Mouse (Mus musculus) frontal cortex, adult (tissue): Measurements from ENCODE around the gene Kcnt2.

Experiments used
- ATAC-seq: cut with Nextera tagmentation; 2 replicates; pipeline ENCODE4 v1.9.2; 2017; ENCODE audit warnings: mild to moderate bottlenecking, moderate library complexity, mixed read lengths; ENCODE audit not compliant: low TSS enrichment

The Kcnt2 gene

DNA sequence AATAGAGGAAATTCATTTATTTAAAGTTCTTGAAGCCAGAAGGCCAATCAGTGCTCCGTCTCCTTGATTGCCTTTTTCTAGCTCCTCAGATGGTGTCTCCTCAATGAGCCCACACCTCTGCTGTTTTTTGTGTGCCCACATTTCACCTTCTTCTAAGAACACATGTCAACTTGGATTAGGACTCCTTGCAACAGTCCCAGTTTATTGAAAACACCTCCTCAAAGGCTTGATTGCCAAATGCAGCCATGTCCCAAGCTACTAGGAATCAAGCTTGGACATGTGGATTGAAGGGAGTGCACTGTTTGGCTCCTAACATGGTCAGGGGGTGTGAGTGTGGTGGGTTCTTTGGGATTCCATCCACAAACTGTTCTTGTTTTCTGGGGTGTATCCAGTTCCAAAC is 245.4 kb downstream of the Kcnt2 start:
- ATAC-seq = peak; percentile 62

DNA sequence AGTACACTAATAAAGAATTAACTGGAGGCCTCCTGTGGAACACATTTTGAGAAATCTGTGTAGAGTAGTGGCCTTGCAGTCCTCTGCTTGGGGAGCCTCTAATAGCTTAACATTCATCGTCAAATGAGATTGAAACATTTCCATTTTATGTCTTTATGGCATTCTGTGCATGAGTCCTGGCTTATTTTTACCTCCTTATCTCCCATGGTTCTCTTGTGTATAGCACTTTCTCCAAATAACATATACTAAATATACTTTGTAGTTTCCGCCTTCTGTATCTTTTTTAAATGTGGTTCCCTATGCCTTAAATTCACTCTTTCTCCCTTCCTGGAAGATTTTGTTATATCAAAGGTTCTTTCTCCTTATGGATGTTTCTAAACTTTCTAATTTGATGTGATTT is 246.3 kb downstream of the Kcnt2 start:
- ATAC-seq = peak; percentile 62

DNA sequence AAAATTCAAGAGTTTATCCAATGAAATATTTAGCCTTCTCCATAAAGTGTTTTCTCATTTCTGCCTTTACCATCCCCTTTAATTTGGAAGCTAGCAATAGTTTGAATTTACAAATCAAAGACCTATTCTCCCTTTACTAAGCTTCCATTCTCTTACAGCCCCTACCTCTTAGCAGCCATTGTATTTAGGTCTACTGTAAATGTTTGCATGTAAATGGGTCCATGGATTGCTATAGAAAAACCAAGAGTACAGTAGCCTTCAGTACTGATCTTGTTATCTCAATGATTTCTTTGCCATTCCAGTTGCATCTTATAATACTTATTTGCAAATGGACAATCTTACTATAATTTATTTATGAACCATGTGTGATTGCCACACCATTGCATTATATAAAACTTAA is 267.5 kb downstream of the Kcnt2 start:
- no peak for ATAC-seq

DNA sequence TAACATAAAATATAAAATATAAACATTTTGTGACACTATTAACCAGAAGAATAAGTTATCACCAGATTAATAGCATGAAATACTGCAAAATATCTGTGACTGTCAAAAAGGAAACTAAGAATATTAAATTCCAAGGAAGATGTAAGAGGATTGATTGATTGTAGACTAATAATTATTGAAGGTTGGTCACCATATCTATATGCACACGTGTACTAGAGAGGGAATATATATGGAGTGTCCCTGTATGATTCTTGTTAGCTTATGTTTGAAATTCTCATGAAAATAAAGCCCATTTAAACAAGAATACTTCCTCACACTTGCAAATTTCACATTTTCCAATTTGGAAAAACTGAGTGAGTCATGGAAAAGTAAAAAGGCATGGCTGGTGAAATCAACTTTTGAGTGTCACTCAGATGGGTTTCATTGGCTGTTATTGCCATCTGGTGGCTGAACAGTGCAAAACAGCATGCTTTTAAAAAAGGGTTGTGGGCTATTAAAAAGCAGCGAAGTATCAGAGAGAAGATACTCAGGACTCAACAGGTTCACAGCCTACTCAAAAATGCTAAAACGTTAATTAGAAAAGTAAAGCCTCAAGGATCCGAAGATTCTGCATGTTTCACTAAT is 285.4 kb downstream of the Kcnt2 start:
- peak; percentile 91 for ATAC-seq

DNA sequence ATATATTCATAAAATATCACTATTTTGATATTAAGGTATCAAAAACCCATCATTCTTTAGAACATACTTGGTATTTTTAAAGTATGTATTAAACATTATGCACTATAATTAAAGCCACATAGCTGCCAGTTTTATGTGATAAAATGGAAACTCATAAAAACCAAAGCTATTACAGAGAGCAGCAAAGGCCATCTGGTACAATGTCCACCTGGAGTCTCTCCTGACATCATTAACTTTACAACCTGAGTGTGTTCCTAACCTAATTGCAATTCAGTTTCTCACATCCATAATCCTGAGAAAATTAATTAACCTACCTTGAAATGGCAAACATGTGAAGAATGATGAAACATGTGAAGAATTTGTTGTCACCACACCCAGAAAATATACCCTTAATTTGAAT is 288.9 kb downstream of the Kcnt2 start:
- no peak for ATAC-seq

DNA sequence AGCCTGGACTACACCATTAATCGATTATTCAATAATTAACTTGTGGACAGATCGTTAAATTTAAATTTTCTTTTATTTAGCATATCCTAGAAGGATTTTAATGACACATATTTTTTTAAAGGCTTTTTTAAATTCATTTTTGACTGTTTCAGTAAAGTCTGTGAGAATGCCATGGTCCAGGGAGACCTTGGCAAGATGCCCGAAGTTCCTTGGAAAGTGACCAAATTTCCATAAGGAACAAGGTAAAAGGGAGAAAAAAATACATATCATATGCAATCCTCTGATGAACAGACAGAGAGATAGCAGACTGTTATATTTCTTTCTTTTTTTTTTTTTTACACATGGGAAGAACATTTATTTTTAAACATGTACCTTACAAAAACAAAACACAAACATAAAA is 296.1 kb downstream of the Kcnt2 start:
- no peak for ATAC-seq

DNA sequence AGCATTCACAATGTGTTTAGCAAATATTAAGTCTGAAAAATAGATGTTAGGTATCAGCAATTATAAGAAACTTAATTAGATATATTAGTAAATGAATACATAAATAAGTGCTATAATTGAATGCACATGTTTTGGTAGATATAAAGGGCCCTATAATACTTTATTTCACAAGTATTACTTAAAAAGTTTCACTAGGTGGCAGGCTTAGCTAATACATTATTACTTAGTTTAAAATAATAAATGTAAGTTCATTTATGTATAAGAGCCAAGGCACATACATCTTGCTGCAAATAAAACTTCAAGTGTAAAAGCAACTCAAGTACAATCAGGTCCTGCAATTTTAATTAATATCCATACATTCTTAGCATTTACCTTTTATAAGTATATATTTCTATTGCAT is 302.8 kb downstream of the Kcnt2 start:
- ATAC-seq = no peak

DNA sequence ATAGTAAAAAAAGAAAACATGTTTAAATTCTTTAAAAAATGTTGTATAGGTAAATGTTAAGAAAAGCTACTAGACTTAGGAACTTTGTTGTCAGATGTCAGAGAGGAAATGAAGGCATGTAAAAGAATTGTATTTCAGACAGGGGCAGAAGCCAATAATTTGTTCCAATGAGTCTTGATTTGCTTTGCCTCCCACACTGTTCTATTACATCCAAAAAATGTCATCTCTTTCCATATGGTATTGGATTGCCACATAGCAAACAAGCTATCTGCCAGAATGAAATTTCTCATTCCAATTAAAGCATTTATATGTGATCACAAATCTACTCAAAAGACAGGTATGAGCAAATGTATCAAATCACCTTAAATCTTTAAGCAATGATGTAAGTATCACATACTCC is 314.8 kb downstream of the Kcnt2 start:
- peak; percentile 52; the same call in 1 of the 2 replicates for ATAC-seq

DNA sequence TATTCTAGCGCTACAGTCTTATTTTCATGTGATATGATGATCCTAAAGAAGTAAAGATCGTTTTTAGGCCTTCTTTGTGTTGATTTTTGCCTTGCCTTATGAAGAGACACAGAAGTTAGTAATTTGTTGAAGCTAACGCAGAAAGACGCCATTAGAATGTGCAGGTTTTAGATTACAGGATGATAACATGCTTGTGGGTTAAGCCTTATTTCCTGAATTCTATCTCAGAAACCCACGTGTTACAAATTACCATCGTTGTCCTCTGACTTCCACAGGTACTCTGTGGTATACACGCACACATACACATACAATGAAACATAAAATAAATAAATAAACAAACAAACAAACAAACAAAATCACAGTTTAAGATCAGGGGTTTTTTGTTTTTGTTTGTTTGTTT is 326.2 kb downstream of the Kcnt2 start:
- ATAC-seq = no peak

DNA sequence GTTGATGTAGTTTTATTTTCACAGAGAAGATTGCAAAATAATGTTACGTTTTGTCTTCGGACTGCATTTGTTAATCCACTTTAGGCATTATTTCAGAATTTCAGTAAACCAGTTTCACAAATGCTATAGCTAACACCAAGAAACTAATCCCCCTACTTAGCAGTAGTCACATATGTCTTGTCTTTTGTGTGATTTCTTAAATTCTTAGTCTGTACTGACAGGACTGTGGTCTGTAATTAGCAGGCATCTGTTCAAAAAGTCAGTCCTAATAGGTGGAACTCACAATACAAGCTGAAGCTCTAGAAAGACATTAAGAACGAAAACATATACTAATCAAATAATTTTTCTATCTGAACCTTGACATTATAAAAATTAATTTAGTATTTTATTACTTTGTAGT is 332.6 kb downstream of the Kcnt2 start:
- ATAC-seq = no peak

DNA sequence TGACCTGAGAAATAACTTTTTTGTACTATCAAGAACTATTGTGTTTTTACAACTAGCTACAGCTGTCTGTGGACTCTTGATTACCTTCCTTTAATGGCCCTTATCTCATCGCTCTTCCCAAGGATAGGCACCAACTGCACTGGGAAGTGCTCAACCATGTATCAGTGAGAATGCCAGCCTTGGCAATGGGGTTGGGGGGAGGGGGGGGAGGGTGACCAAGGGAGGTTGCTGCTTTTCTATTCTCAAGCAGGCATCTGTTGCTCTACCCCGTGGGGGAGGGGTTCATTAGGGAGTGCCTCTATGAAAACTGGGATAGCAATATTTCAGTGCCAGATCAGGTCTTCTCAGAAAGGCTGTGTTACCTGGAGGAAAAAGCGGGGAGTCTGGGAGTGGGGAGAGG is 342.3 kb downstream of the Kcnt2 start:
- ATAC-seq = no peak

DNA sequence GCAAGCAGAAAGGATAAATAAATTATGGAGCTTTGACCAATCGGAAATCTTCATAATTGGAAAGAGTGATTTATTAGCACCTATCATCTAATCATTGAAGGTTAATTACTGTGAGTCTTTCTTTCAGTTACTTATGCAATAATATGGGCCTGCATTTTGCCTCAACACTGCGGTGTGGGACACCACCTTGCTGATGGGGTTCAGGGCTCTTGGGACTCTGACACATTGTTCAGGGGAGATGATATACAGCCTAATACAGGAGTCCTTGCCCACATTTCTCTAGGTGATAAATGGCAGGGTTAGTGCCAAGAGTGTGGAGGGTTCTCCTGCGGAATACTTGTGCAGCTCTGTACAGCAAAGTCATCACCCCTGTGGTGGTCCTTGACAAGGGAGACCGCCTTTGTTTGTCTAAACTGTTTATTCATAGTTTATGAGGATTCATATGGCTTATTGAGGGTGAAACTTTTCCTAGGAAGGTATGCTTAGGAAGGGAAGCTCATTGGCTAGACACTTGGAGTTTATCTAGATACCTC is 362.9 kb downstream of the Kcnt2 start:
- no peak for ATAC-seq

DNA sequence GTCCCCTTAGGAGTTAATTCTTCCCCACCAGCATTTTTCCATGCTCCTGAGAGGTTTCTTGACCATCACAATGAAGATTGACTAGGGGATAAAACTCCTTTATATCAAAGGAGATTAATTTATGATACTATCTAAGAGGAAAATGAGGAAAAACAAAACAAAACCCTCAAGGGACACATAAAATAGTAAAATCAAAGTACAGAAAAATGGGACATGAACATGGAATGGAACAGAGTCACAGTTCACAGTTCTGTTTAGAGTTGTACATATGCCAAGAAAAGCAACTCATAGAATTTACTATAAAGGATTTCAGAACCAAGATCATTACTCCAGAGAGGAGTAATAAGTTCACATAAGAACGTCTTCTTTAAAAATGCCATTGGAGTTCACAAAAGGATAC is 367.1 kb downstream of the Kcnt2 start:
- no peak for ATAC-seq

DNA sequence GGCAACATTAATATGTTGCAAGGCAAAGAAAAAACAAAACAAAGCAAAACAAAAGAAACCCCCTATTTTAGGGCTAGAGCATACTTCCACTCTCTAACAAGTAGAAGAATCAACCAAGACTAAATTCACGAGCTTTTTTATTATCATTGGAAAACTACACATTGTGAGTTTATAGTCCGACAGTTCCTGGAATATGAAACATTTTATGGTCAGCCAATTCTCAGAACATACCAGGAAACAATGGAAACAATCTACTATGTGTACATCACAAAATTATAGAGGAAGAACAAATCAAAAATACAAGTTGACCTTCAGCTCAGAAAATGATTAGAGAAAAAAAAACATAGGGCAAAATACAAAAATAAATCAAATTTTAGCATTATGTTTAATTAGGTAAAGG is 368.9 kb downstream of the Kcnt2 start:
- ATAC-seq = no peak

DNA sequence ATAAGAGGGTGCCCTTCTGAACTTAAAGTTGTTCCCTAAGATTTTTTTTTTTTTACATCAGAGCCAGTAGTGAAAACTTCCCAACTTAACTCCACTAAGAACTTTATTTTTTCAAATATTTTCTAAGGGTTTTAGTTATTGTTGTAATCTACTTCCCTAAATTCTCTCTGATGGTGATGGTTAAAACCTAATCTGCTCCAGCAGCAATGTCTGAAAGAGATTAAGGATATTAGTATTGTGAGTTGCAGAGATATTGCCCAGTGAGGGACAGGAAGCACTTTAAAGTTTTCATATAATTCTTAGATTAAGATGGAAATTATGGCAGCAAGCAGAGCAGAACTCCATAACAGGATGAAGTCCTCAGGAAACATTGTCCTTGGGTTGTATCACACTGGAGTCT is 372.2 kb downstream of the Kcnt2 start:
- no peak for ATAC-seq

DNA sequence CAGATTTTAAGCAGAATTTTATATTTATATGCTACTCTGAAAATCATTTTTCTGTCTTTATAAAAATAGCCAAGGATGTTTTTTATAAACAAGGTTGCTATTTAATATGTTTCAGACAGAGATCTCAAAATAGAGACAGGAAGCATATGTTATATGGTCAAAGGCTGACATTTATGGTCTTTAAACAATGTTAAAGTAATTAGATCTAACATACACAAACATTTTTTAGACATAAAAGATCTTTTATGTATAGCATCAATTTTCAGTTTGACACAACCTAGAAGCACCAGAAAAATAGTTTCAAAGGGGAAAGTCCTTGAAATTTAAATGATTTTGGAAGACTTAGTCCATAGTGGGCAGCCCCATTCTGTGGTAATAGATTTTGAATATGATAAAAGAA is 379.0 kb downstream of the Kcnt2 start:
- no peak for ATAC-seq

DNA sequence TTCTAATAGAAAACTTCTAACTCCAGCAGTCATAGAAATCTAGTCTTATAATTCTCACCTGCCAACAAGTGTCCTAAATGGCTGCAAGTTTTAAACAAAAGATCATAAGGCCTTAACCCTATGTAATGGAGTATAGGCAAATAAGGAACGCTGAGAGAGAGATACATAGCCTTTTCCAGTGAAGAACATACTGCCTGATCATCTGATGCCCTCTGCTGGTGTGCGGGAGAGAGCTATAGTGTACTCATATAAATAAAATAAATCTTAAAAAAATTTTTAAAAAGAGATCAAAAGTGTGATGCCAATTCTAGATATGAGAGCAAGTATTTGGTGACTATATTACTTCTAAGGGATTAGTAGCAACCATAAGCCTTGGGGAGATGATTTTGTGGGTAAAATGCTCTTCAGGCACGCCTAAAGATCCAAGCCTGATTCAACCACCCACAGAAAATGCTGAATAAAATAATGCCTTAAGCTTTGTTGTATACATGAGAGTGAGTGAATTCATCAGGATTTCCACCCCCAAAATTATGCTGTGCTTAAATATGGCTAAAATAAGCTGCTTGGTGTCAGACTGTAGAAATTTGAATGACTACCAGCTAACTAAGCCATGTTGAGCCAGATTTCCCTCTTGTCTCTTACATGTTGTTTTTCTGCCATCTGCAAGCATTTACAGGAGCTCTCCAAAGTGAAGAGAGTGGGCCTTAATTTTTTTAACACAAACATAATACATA is 413.8 kb downstream of the Kcnt2 start:
- ATAC-seq = peak; percentile 89

DNA sequence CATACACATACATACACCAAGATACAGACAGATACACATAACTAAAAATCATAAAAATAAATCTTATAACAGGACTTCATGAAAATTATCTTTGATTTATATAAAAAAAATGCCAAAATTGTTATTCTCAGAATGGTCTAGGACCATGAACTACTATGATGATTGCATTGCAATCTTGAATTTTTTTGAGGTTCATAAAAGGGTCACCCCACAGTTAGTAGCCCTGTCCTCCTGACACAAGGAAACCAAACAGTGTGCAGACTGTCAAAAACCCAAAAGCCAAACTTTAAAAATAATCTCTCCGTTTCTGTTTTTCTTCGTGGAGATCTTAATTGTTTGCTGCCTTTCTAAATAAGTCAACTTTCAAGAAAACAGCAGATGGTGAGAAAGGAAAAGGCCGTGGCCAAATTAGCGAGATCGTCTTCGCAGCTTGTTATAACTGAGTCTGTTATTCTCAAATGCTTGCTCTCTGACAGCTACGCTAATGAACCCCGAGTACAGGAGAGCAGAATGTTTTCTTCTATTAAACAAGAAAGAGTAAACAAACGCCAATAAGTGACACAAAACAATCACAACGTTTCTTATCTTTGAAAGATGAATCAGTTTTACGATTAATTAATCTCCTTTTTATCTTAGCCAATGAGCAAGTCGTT is 414.9 kb downstream of the Kcnt2 start:
- ATAC-seq = peak; percentile 56; the same call in 1 of the 2 replicates

DNA sequence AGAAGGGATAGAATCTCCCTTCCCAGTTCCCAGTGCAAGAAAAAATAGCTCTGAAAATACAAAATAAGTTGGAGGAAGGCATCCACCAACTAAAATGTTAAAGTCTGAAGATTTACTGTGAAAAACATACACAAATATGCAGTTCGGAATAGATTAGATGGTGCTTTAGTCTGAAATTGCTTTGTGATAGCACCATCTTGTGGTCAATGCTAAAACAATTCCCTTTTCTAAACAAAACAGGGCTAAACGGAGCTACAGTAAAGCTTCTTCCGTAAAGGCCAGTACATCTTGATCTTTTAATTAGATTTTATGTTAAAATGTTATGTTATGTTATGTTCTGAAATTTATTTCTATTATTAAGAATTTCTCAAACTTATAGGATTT is 415.4 kb downstream of the Kcnt2 start:
- peak; percentile 89 for ATAC-seq
